ENCODE assay signal across 13 mouse cellular contexts in genomic region chr7:115645272-115645970, GRCm38 (mm10).
A peak's percentile ranks its signal among the peaks of the same experiment; 100 is the strongest.
DNase-seq lines count a peak whose midpoint lies in the region; ATAC-seq and TF ChIP-seq lines count a peak whose summit lies in the region.
"Had no signal": no experiment of that assay in that cellular context is flagged by ENCODE, and none has a peak within 500 bp of the region (broad histone marks: within the 10 kb centered on the region; RNA-seq: fewer than 3 reads in every experiment).

No protein-coding gene starts in this region.

- no peaks in the 10 kb centered on the region for H3K27me3 ChIP-seq in hindbrain, embryonic 10.5 days (ENCODE audit: insufficient read depth, poor library complexity, severe bottlenecking)
- no peaks in the 10 kb centered on the region for H3K27me3 ChIP-seq in hindbrain, embryonic 14.5 days (ENCODE audit: control insufficient read depth, insufficient read depth, low read length)
- 0 out of 2 replicates have a peak, but pooled peaks cover 5% of the 10 kb centered on the region for H3K27me3 ChIP-seq in embryonic facial prominence, embryonic 14.5 days (replicated peaks; ENCODE audit: control insufficient read depth, insufficient read depth, low read length)
- H3K27me3 ChIP-seq in limb, embryonic 11.5 days (ENCODE audit: control insufficient read depth, insufficient read depth, low read length) = no peaks in the 10 kb centered on the region
- H3K27me3 ChIP-seq in neural tube, embryonic 12.5 days (replicated peaks) = 0 out of 2 replicates have a peak, but pooled peaks cover 5% of the 10 kb centered on the region
- H3K27me3 ChIP-seq: intestine, embryonic 15.5 days; liver, embryonic 12.5 days had no signal

- H3K9ac ChIP-seq in hindbrain, embryonic 14.5 days = no peak overlapping the region
- H3K9ac ChIP-seq in embryonic facial prominence, embryonic 14.5 days (ENCODE audit: low read depth, low read length) = no peak overlapping the region
- no peak overlapping the region for H3K9ac ChIP-seq in limb, embryonic 11.5 days (ENCODE audit: low read length)
- no peak overlapping the region for H3K9ac ChIP-seq in neural tube, embryonic 12.5 days
- H3K9ac ChIP-seq: intestine, embryonic 15.5 days; liver, embryonic 12.5 days had no signal

- peaks cover 28% of the 10 kb centered on the region for H3K4me1 ChIP-seq in hindbrain, embryonic 10.5 days (replicated peaks)
- peaks cover 11% of the 10 kb centered on the region for H3K4me1 ChIP-seq in hindbrain, embryonic 14.5 days (replicated peaks; ENCODE audit: control insufficient read depth, insufficient read depth, low read length)
- H3K4me1 ChIP-seq in embryonic facial prominence, embryonic 14.5 days (ENCODE audit: control insufficient read depth, insufficient read depth, low read length) = no peaks in the 10 kb centered on the region; the same call in 1 of the 2 replicates
- H3K4me1 ChIP-seq in limb, embryonic 11.5 days (ENCODE audit: control insufficient read depth, insufficient read depth, low read length) = peaks cover 20% of the 10 kb centered on the region
- peaks cover 18% of the 10 kb centered on the region for H3K4me1 ChIP-seq in neural tube, embryonic 12.5 days
- H3K4me1 ChIP-seq: intestine, embryonic 15.5 days; liver, embryonic 12.5 days had no signal

- no peak overlapping the region for H3K4me3 ChIP-seq in hindbrain, embryonic 10.5 days
- no peak overlapping the region for H3K4me3 ChIP-seq in hindbrain, embryonic 14.5 days (replicated peaks; ENCODE audit: low read length)
- H3K4me3 ChIP-seq in embryonic facial prominence, embryonic 14.5 days (ENCODE audit: low read depth, low read length) = no peak overlapping the region
- H3K4me3 ChIP-seq in limb, embryonic 11.5 days (ENCODE audit: low read depth, low read length) = no peak overlapping the region
- H3K4me3 ChIP-seq in neural tube, embryonic 12.5 days = no peak overlapping the region
- no peak overlapping the region for H3K4me3 ChIP-seq in gastrocnemius, adult 2 months
- H3K4me3 ChIP-seq: intestine, embryonic 15.5 days; liver, embryonic 12.5 days had no signal

- 9% methylated on average over 1 of the region's 1 CpGs for WGBS in hindbrain, embryonic 10.5 days
- 9% methylated on average over 1 of the region's 1 CpGs for WGBS in hindbrain, embryonic 14.5 days
- 45% methylated on average over 1 of the region's 1 CpGs for WGBS in embryonic facial prominence, embryonic 14.5 days
- WGBS in limb, embryonic 11.5 days = 6% methylated on average over 1 of the region's 1 CpGs
- 14% methylated on average over 1 of the region's 1 CpGs for WGBS in neural tube, embryonic 12.5 days

- intact Hi-C loops in gastrocnemius, adult 2 months (cut with DNase I) = no loop called here

- DNase-seq in hindbrain, embryonic 10.5 days (ENCODE audit: low spot score) = peak; percentile 57
- DNase-seq in hindbrain, embryonic 14.5 days (ENCODE audit: low spot score) = no peak
- DNase-seq in embryonic facial prominence, embryonic 14.5 days (ENCODE audit: low spot score) = peak; percentile 66
- DNase-seq in limb, embryonic 11.5 days (ENCODE audit: low spot score) = peak; percentile 71
- no peak for DNase-seq in gastrocnemius, adult 2 months
- DNase-seq in layer of hippocampus, postnatal 25 days (ENCODE audit: extremely low spot score in 1 of 2, low spot score in 1 of 2) = no peak
- DNase-seq in layer of hippocampus, adult 11-12 months (ENCODE audit: low spot score) = no peak
- DNase-seq: cerebellum, adult 2 months; thymus, postnatal 25 days had no signal

- TF ChIP-seq CTCF in gastrocnemius, adult 2 months (IDR thresholded peaks at IDR 0.05) = no peak

- no peak overlapping the region for H3K4me2 ChIP-seq in hindbrain, embryonic 14.5 days (replicated peaks)
- no peak overlapping the region for H3K4me2 ChIP-seq in embryonic facial prominence, embryonic 14.5 days (ENCODE audit: low read depth, low read length)
- no peak overlapping the region; the same call in 1 of the 2 replicates for H3K4me2 ChIP-seq in limb, embryonic 11.5 days (ENCODE audit: low read depth, severe bottlenecking)
- no peak overlapping the region for H3K4me2 ChIP-seq in neural tube, embryonic 12.5 days (replicated peaks)
- H3K4me2 ChIP-seq: intestine, embryonic 15.5 days; liver, embryonic 12.5 days had no signal

- no peaks in the 10 kb centered on the region for H3K36me3 ChIP-seq in hindbrain, embryonic 10.5 days
- H3K36me3 ChIP-seq in hindbrain, embryonic 14.5 days (replicated peaks; ENCODE audit: control insufficient read depth, insufficient read depth) = no peaks in the 10 kb centered on the region
- H3K36me3 ChIP-seq in embryonic facial prominence, embryonic 14.5 days (ENCODE audit: control insufficient read depth, insufficient read depth, low read length) = no peaks in the 10 kb centered on the region
- no peaks in the 10 kb centered on the region for H3K36me3 ChIP-seq in limb, embryonic 11.5 days (ENCODE audit: control insufficient read depth, insufficient read depth, low read length)
- H3K36me3 ChIP-seq in neural tube, embryonic 12.5 days = no peaks in the 10 kb centered on the region
- H3K36me3 ChIP-seq: intestine, embryonic 15.5 days; liver, embryonic 12.5 days had no signal

- peak overlapping the region; percentile 85 for H3K27ac ChIP-seq in hindbrain, embryonic 10.5 days
- H3K27ac ChIP-seq in hindbrain, embryonic 14.5 days = no peak overlapping the region
- no peak overlapping the region for H3K27ac ChIP-seq in embryonic facial prominence, embryonic 14.5 days (replicated peaks; ENCODE audit: low read depth, low read length)
- peak overlapping the region; percentile 79 for H3K27ac ChIP-seq in limb, embryonic 11.5 days (replicated peaks; ENCODE audit: low read depth, low read length)
- no peak overlapping the region for H3K27ac ChIP-seq in neural tube, embryonic 12.5 days
- no peak overlapping the region for H3K27ac ChIP-seq in gastrocnemius, adult 2 months
- H3K27ac ChIP-seq: intestine, embryonic 15.5 days; liver, embryonic 12.5 days; macrophage had no signal

- no peaks in the 10 kb centered on the region for H3K9me3 ChIP-seq in hindbrain, embryonic 10.5 days
- H3K9me3 ChIP-seq in hindbrain, embryonic 14.5 days (ENCODE audit: control insufficient read depth, low read length) = no peaks in the 10 kb centered on the region
- H3K9me3 ChIP-seq in embryonic facial prominence, embryonic 14.5 days (ENCODE audit: control insufficient read depth, low read length) = no peaks in the 10 kb centered on the region
- H3K9me3 ChIP-seq in limb, embryonic 11.5 days (ENCODE audit: control insufficient read depth, low read length) = no peaks in the 10 kb centered on the region
- H3K9me3 ChIP-seq in neural tube, embryonic 12.5 days = no peaks in the 10 kb centered on the region
- H3K9me3 ChIP-seq: intestine, embryonic 15.5 days; liver, embryonic 12.5 days had no signal

- no peak for ATAC-seq in hindbrain, embryonic 14.5 days (ENCODE audit: low FRiP score)
- peak; percentile 47; the same call in 1 of the 2 replicates for ATAC-seq in embryonic facial prominence, embryonic 14.5 days (ENCODE audit: low read depth)
- peak; percentile 86 for ATAC-seq in limb, embryonic 11.5 days (ENCODE audit: insufficient number of reproducible peaks, low FRiP score, low TSS enrichment, low read depth)
- peak; percentile 50; the same call in 1 of the 2 replicates for ATAC-seq in neural tube, embryonic 12.5 days (ENCODE audit: low FRiP score, low read depth)
- ATAC-seq: intestine, embryonic 15.5 days; liver, embryonic 12.5 days had no signal

Comparison
In these comparisons a context has a peak if more than half of its experiments do, and no peak if none do; other contexts are left out.
1. DNase-seq: peak in hindbrain, embryonic 10.5 days (single experiment), embryonic facial prominence, embryonic 14.5 days (single experiment) and limb, embryonic 11.5 days (single experiment); none in hindbrain, embryonic 14.5 days (single experiment), gastrocnemius, adult 2 months (single experiment), layer of hippocampus, postnatal 25 days (0 of 2) and layer of hippocampus, adult 11-12 months (single experiment).
2. H3K27ac ChIP-seq: peak in hindbrain, embryonic 10.5 days (single experiment) and limb, embryonic 11.5 days (single experiment); none in hindbrain, embryonic 14.5 days (single experiment), embryonic facial prominence, embryonic 14.5 days (single experiment), neural tube, embryonic 12.5 days (single experiment) and gastrocnemius, adult 2 months (single experiment).